Mouse (Mus musculus) layer of hippocampus, adult 18-20 months (tissue): Measurements from ENCODE around the gene Emg1. TPM values are rescaled to one million over a fixed set of nuclear protein-coding genes. Genes with fewer than 3 reads are reported as not detected.

ENCODE experiments used
- DNase-seq, 2 experiments: peaks; one replicate each; pipeline ENCODE4 v3.0.0; 2022; ENCODE audit warnings: low spot score in 2 of 2
- total RNA-seq, 2 experiments: library from RNA; stranded (reverse); gene quantifications; 2 replicates each; pipeline ENCODE4 v1.2.3; 2021

The Emg1 gene
- total RNA-seq, 2 experiments from 2014 or later, result 52.6 to 58.2 TPM

- DNase-seq, result peak; percentile 87 to 91
Measured at GRCm38 (mm10) chr6:124740888-124741761, 29.1 kb upstream of the Emg1 start, which contains the start of gene Grcc10. Gene Grcc10, minus strand, starts transcription at chr6:124741374.

GRCm38 (mm10) chr6:124740211-124740887, 28.4 kb upstream of the Emg1 start:
- DNase-seq, result peak in 1 of 2 experiments; percentile 60

- DNase-seq, result no peak
Measured at GRCm38 (mm10) chr6:124739231-124739796, 27.3 kb upstream of the Emg1 start.

- DNase-seq, result no peak
Measured at GRCm38 (mm10) chr6:124738511-124739023, 26.6 kb upstream of the Emg1 start, which contains the start of gene Ptpn6. Gene Ptpn6, minus strand, starts transcription at chr6:124738714.

GRCm38 (mm10) chr6:124737040-124737439, 25.1 kb upstream of the Emg1 start:
- no peak for DNase-seq

- DNase-seq, result no peak
Measured at GRCm38 (mm10) chr6:124734417-124734816, 22.4 kb upstream of the Emg1 start.

- DNase-seq, result no peak
Measured at GRCm38 (mm10) chr6:124732476-124733370, 20.7 kb upstream of the Emg1 start.

GRCm38 (mm10) chr6:124731038-124731437, 19.1 kb upstream of the Emg1 start:
- no peak for DNase-seq

GRCm38 (mm10) chr6:124729850-124730705, 18.1 kb upstream of the Emg1 start:
- DNase-seq, result no peak

- DNase-seq, result no peak
Measured at GRCm38 (mm10) chr6:124728621-124729020, 16.6 kb upstream of the Emg1 start.

- no peak for DNase-seq
Measured at GRCm38 (mm10) chr6:124724472-124724871, 12.5 kb upstream of the Emg1 start.

GRCm38 (mm10) chr6:124723541-124723940, 11.6 kb upstream of the Emg1 start:
- no peak for DNase-seq

- DNase-seq, result no peak
Measured at GRCm38 (mm10) chr6:124722876-124723473, 11.0 kb upstream of the Emg1 start.

GRCm38 (mm10) chr6:124720904-124721303, 8.9 kb upstream of the Emg1 start:
- DNase-seq, result no peak

GRCm38 (mm10) chr6:124719354-124719978, 7.5 kb upstream of the Emg1 start:
- DNase-seq, result no peak

- no peak for DNase-seq
Measured at GRCm38 (mm10) chr6:124718703-124719102, 6.7 kb upstream of the Emg1 start.

GRCm38 (mm10) chr6:124717968-124718367, 6.0 kb upstream of the Emg1 start:
- no peak for DNase-seq

GRCm38 (mm10) chr6:124716864-124717490, 5.0 kb upstream of the Emg1 start:
- no peak for DNase-seq
